Mouse (Mus musculus) layer of hippocampus, adult 9-10 months (tissue): ENCODE measurements around the gene Crls1.

Experiments used
- DNase-seq: peaks from one replicate; pipeline ENCODE4 v3.0.0; 2022; ENCODE audit warnings: low spot score

Gene Crls1

GRCm38 (mm10) chr2:132846407-132847358 is at the start of gene Crls1:
Crls1 (plus strand) TSS chr2:132846666.
- peak; percentile 96 for DNase-seq

DNA sequence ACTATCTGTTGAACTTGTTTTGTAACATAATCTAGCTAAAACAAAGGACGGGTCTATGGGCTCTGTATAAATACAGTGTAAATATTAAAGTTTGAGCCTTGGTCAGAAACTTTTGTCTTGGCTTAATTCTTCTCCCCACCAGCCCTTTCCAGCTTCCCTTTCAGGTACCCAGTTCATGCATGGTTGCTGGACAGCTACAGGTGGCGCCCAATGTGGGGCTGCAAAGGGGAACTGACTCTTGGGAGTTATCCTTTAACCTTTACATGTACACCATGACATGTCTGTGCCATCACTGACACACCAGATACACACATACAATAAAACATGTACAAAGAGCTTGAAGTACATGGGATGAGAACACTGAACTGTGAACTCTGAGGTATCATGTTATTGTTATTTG is 43.5 kb upstream of the Crls1 start:
- DNase-seq: no peak

- peak; percentile 47 for DNase-seq
Observed at GRCm38 (mm10) chr2:132815608-132816314, 30.7 kb upstream of the Crls1 start, which contains the start of the genes Trmt6 and Mcm8. Trmt6 (minus strand) TSS chr2:132816055. Mcm8 (plus strand) TSS chr2:132816141.

- DNase-seq: no peak
Observed at GRCm38 (mm10) chr2:132841071-132841470, 5.4 kb upstream of the Crls1 start.

GRCm38 (mm10) chr2:132847581-132847980 is 1.1 kb downstream of the Crls1 start:
- DNase-seq: no peak

DNA sequence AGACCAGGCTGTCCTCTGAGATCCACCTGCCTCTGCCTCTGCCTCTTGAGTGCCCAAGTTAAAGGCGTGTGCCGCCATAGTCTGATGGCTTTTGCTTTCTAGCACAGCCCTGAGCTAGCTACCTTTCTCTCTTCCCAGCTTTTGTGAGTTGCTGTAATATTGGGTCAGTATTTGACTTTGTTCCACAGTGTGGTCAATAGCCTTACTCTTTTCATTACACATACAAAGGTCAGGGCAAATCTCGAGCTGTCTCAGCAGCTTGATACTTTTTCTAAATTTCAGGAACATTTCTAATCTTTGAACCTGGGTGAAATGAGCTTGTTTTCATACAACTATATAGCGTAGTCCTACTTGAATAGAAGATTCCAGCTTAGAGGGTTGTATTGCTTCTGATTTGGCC is 1.9 kb downstream of the Crls1 start:
- no peak for DNase-seq

DNA sequence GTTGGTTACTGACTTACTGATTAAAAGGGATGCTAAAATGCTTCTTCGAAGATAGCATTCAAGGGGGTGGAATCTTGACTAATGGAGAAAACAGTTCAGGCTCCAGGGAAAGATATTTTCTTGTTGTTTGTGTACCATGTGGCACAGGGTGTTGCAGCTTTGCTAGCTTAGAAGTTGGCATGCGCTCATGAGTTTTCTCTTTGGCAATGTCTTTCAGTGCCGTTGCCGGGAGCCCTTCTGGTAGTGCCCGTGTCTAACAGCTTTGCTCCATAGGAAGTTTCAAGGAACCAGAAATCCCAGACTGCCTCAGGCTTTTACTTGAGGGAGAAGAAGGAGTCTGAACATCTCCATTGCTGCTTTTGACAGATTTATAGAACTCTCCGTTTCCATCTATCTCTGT is 2.7 kb downstream of the Crls1 start:
- DNase-seq: no peak

GRCm38 (mm10) chr2:132853051-132853450 is 6.6 kb downstream of the Crls1 start:
- DNase-seq: no peak

DNA sequence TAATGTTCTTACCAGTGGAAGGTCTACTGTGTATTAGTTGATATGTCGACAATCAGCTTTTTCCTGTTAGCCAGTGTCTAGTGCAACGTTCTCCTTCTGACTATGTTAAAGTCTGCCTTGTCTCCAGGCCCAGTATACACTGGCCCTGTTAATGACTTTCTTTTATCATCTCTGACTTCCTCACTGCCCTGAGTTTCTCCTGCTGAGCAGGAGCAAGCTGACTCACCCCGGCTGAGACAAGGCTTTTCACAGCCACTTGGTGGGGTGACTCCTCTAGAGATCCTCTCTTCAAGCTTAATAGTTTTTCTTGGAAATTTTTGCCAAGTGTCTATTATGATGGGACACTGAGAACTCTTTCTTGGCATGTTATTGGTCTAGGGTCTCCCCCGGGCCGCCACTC is 9.9 kb downstream of the Crls1 start:
- DNase-seq: no peak

DNA sequence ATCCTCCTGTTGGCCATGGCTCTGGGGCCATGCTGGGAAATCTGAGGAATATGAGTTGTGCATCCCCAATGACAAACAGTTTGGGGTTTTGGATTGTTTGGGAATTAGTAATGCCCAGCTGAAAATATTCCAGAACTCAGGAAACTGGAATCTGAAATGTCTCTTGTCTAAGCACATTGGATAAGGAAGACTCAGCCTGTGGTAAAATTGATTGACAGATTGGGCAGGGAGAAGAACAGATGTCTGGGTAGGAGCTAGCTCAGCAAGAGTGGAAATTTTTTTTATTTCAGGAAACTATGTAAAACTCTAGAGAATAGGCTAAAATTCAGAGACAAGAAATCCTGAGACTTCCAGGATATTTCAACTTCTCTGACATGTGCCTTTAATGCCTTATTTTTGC is 14.0 kb downstream of the Crls1 start:
- no peak for DNase-seq

GRCm38 (mm10) chr2:132861456-132861855 is 15.0 kb downstream of the Crls1 start:
- DNase-seq: no peak

GRCm38 (mm10) chr2:132863325-132863724 is 16.9 kb downstream of the Crls1 start:
- DNase-seq: no peak

GRCm38 (mm10) chr2:132867521-132867920 is 21.1 kb downstream of the Crls1 start:
- DNase-seq: no peak

- no peak for DNase-seq
Observed at GRCm38 (mm10) chr2:132869682-132870081, 23.2 kb downstream of the Crls1 start.

DNA sequence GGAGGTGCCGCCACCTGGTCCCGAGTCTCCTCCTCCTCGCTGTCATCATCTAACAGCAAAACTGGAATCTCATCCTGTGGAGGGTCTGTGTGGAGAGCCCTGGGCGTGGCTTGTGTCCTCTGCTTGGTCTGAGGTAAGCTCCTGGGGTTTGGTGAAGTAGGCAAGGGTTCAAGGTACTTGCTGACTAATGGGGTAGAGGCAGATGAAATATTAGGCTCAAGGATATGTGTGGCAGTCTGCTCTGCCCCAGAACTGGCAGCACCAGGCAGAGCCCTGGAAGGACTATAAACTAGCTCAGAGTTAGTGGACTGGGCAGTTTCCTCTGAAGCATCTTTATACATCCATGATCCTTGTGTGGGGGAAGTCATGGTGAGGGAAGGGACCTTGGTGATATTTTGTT is 23.8 kb downstream of the Crls1 start:
- DNase-seq: no peak

- no peak for DNase-seq
Observed at GRCm38 (mm10) chr2:132871663-132872062, 25.2 kb downstream of the Crls1 start.

- DNase-seq: no peak
Observed at GRCm38 (mm10) chr2:132873657-132874326, 27.3 kb downstream of the Crls1 start.

GRCm38 (mm10) chr2:132876991-132877390 is 30.5 kb downstream of the Crls1 start:
- DNase-seq: no peak

GRCm38 (mm10) chr2:132879261-132880044 is 33.0 kb downstream of the Crls1 start:
- DNase-seq: no peak

DNA sequence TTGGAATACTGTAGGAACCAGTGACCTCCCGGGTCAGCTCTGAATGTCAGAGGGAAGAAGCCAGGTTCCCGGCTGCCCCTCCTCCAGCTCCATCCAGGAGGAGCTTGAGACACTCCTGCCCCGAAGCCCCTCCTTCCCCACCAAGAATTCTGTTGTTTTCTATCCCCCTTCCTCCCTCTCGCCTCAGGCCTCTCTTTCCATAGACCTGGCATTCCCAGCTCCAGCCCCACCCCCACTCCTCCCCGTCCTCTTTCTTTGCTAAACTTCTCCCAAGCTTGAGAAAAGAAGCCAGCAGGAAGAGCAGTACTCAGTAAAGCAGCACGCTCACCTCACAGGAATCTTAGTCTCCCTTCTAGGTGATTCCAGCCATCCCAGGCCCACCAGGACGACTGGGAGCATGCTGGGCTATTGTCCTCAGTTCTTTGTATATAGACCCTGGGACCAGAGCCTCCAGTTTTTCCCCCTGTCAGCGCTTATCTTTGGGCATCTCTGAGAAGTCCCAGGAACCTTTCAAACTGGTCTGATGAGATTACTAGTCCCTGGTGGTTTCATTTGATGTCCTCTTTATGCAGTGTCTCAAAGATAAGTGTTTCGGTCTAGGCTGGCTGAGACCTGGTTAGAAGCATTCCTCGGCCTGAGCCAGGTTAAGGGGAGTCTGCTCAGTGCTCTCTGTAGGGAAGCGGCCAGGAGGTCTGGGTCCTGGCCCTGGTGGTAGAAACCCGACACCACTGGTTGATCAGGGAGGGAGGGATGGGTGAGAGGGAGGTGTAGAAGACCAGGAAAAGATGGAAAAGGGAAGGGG is 34.6 kb downstream of the Crls1 start, which contains the start of gene Lrrn4:
TSS of gene Lrrn4 (minus strand) at position 48 of the 802 bp plus-strand sequence.
- no peak for DNase-seq
